Mouse (Mus musculus) urinary bladder, postnatal 10 days (tissue): ENCODE results near the gene Zfp664.

Source experiments
- DNase-seq: peaks from one replicate; pipeline ENCODE4 v3.0.0; 2022; ENCODE audit warnings: low spot score

Zfp664 gene

GRCm38 (mm10) chr5:124929425-124930054, 67.0 kb downstream of the Zfp664 start:
- DNase-seq: no peak

- no peak for DNase-seq
Measured at GRCm38 (mm10) chr5:124930055-124930439, 67.6 kb downstream of the Zfp664 start.

GRCm38 (mm10) chr5:124930603-124931002, 68.1 kb downstream of the Zfp664 start:
- DNase-seq: no peak

GRCm38 (mm10) chr5:124931076-124931475, 68.6 kb downstream of the Zfp664 start:
- no peak for DNase-seq

- no peak for DNase-seq
Measured at GRCm38 (mm10) chr5:124934558-124934957, 72.1 kb downstream of the Zfp664 start.

GRCm38 (mm10) chr5:124943181-124943792, 80.8 kb downstream of the Zfp664 start:
- DNase-seq: no peak

GRCm38 (mm10) chr5:124943793-124944383, 81.4 kb downstream of the Zfp664 start:
- no peak for DNase-seq

GRCm38 (mm10) chr5:124944384-124944783, 81.9 kb downstream of the Zfp664 start:
- DNase-seq: no peak

- no peak for DNase-seq
Measured at GRCm38 (mm10) chr5:124945046-124945445, 82.6 kb downstream of the Zfp664 start.

- no peak for DNase-seq
Measured at GRCm38 (mm10) chr5:124950623-124951278, 88.3 kb downstream of the Zfp664 start.

- DNase-seq: no peak
Measured at GRCm38 (mm10) chr5:124951333-124951732, 88.8 kb downstream of the Zfp664 start.
